Mouse (Mus musculus): ENCODE measurements at regions not wholly inside any gene's neighbourhood (a gene's known extent, or its start where the extent isn't known, plus 50 kb on each side); places are given as distances from the start of the nearest gene placed in this dataset.

- no peak for TF ChIP-seq HCFC1 (IDR thresholded peaks at IDR 0.05; ENCODE audit: borderline replicate concordance, insufficient read depth, low read length)
- no peak for TF ChIP-seq MAFK (IDR thresholded peaks at IDR 0.05; ENCODE audit: insufficient read depth, low read depth, low read length)
- no peak for TF ChIP-seq ZC3H11A (IDR thresholded peaks at IDR 0.05; ENCODE audit: borderline replicate concordance, low read depth, low read length)
- no peak for TF ChIP-seq CHD2 (IDR thresholded peaks at IDR 0.05; ENCODE audit: low read depth, low read length)
- no peak for TF ChIP-seq ZNF384 (IDR thresholded peaks at IDR 0.05; ENCODE audit: low read depth, low read length)
These were observed 307.7 kb upstream of the Adamts5 start for GRCm38 (mm10) chr16:86209319-86209718.

Data from ES-E14 (cell line).